Mouse (Mus musculus) brain, embryonic 14.5 days (tissue): ENCODE results near the gene Morn4.

Experiments used
- CTCF ChIP-seq: fragments of 200-500 bp; IDR thresholded peaks from 2 replicates; pipeline ENCODE4 v1.5.1; 2012; ENCODE audit warnings: inconsistent platforms, mild to moderate bottlenecking, moderate library complexity, borderline replicate concordance; ENCODE audit not compliant: insufficient read depth, insufficient read length; ENCODE audit errors: extremely low read depth
- POLR2A ChIP-seq: fragments of 200-500 bp; IDR thresholded peaks from 2 replicates; pipeline ENCODE4 v1.6.1; 2012; ENCODE audit warnings: mild to moderate bottlenecking, inconsistent platforms, borderline replicate concordance; ENCODE audit not compliant: poor library complexity, insufficient read depth, insufficient read length, severe bottlenecking; ENCODE audit errors: extremely low read depth

- TF ChIP-seq POLR2A (no peak), CTCF (no peak)
These were observed 10.2 kb downstream of the Morn4 start for GRCm38 (mm10) chr19:42075992-42076391.
